Comparison of ENCODE assay signal across 34 mouse cellular contexts in the genomic region with DNA sequence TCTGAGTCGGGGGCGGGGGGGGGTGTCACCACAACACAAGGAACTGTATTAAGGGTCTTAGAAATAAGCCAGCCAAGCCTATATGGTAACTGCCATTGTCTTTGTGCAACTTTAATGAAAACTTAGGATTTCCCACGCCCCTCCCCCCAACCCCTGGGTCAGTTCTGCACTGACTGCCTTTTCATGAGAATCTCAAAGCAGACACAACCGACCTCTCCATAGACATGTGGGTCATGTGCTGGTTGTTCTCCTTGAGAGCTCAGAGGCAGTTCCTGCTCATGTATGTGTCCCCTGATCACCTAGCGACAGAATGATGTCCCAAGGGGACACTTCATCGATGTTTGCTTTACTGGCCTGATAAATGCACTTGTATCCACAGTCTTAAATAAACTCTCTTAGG. TPM values are rescaled to one million over a fixed set of nuclear protein-coding genes. Genes with fewer than 3 reads are reported as not detected.
"Had no signal": no experiment of that assay in that cellular context is flagged by ENCODE, and none has a peak within 500 bp of the region (broad histone marks: within the 10 kb centered on the region; RNA-seq: fewer than 3 reads in every experiment).

No protein-coding gene starts in this region.

- DNase-seq: left cerebral cortex, postnatal 4 days; liver; liver, embryonic 13.5 days; liver, postnatal 0 days; lung, adult 18-20 months; lung, adult 2 months; lung, postnatal 10 days; lung, postnatal 14 days; lung, postnatal 36 days; lung, postnatal 4 days had no signal

- H3K4me3 ChIP-seq: left cerebral cortex, adult 2 months; limb, embryonic 10.5 days; limb, embryonic 12.5 days; limb, embryonic 13.5 days; limb, embryonic 15.5 days; liver, embryonic 12.5 days; liver, embryonic 13.5 days; liver, embryonic 15.5 days; lung, embryonic 15.5 days; megakaryocyte, embryonic 14.5 days; midbrain, embryonic 10.5 days; midbrain, embryonic 12.5 days; midbrain, embryonic 13.5 days; midbrain, embryonic 15.5 days; myocyte; neural tube, embryonic 12.5 days had no signal

- ATAC-seq: liver, embryonic 12.5 days; liver, postnatal 0 days; lung, postnatal 0 days; midbrain, embryonic 13.5 days; midbrain, embryonic 15.5 days; midbrain, embryonic 16.5 days had no signal

- H3K27me3 ChIP-seq: limb, embryonic 12.5 days; limb, embryonic 13.5 days; limb, embryonic 15.5 days; liver, embryonic 12.5 days; liver, embryonic 13.5 days; liver, embryonic 15.5 days; lung, embryonic 15.5 days; megakaryocyte, embryonic 14.5 days; midbrain, embryonic 12.5 days; midbrain, embryonic 13.5 days; midbrain, embryonic 15.5 days; neural tube, embryonic 12.5 days had no signal

- H3K9ac ChIP-seq: limb, embryonic 12.5 days; limb, embryonic 13.5 days; limb, embryonic 15.5 days; liver, embryonic 12.5 days; liver, embryonic 13.5 days; liver, embryonic 14.5 days; liver, embryonic 15.5 days; liver, postnatal 0 days; lung, embryonic 14.5 days; lung, embryonic 15.5 days; midbrain, embryonic 12.5 days; midbrain, embryonic 13.5 days; midbrain, embryonic 15.5 days; neural tube, embryonic 12.5 days had no signal

- H3K9me3 ChIP-seq: liver, embryonic 15.5 days; lung, embryonic 15.5 days; midbrain, embryonic 13.5 days; midbrain, embryonic 15.5 days had no signal

- H3K4me1 ChIP-seq: limb, embryonic 10.5 days; limb, embryonic 12.5 days; limb, embryonic 13.5 days; limb, embryonic 15.5 days; liver, embryonic 12.5 days; liver, embryonic 13.5 days; liver, embryonic 15.5 days; lung, embryonic 15.5 days; megakaryocyte, embryonic 14.5 days; midbrain, embryonic 10.5 days; midbrain, embryonic 12.5 days; midbrain, embryonic 13.5 days; midbrain, embryonic 15.5 days; neural tube, embryonic 12.5 days had no signal

- H3K4me2 ChIP-seq: limb, embryonic 12.5 days; limb, embryonic 13.5 days; limb, embryonic 15.5 days; liver, embryonic 11.5 days; liver, embryonic 12.5 days; liver, embryonic 13.5 days; liver, embryonic 15.5 days; lung, embryonic 14.5 days; lung, embryonic 15.5 days; midbrain, embryonic 12.5 days; midbrain, embryonic 13.5 days; midbrain, embryonic 15.5 days; neural tube, embryonic 12.5 days had no signal

- H3K27ac ChIP-seq: left cerebral cortex, adult 2 months; limb, embryonic 10.5 days; limb, embryonic 12.5 days; limb, embryonic 13.5 days; limb, embryonic 15.5 days; liver, embryonic 12.5 days; liver, embryonic 13.5 days; liver, embryonic 14.5 days; liver, embryonic 15.5 days; lung, embryonic 15.5 days; macrophage; midbrain, embryonic 10.5 days; midbrain, embryonic 12.5 days; midbrain, embryonic 13.5 days; midbrain, embryonic 15.5 days; neural tube, embryonic 12.5 days had no signal

- H3K36me3 ChIP-seq: limb, embryonic 10.5 days; limb, embryonic 12.5 days; limb, embryonic 13.5 days; limb, embryonic 15.5 days; liver, embryonic 12.5 days; liver, embryonic 13.5 days; liver, embryonic 15.5 days; lung, embryonic 15.5 days; midbrain, embryonic 10.5 days; midbrain, embryonic 12.5 days; midbrain, embryonic 13.5 days; midbrain, embryonic 15.5 days; neural tube, embryonic 12.5 days had no signal

RNA-seq across cellular contexts. Expression of a gene that starts 27.6 kb away (rescaled TPM):
- total RNA-seq: megakaryocyte progenitor cell, adult 5-6 weeks; megakaryocyte-erythroid progenitor cell, adult 5-6 weeks; monocyte, adult 5-6 weeks had no signal
